Mouse (Mus musculus) heart, postnatal 4 days (tissue): ENCODE results near the gene Iqsec3. TPM values are rescaled to one million over a fixed set of nuclear protein-coding genes. Genes with fewer than 3 reads are reported as not detected.
"Not testable (repeated sequence)": the region's sequence is repeated elsewhere in the genome, so short reads cannot be mapped to it uniquely, and the experiment has no call there.

Experiments used
- DNase-seq: peaks from one replicate; pipeline ENCODE4 v3.0.0; 2021
- total RNA-seq, 2 experiments: library from RNA; stranded (reverse); gene quantifications; 2 replicates each; pipeline ENCODE4 v1.2.3; 2021

Iqsec3 gene
- total RNA-seq, 2 experiments from 2014 or later = 0.19 to 0.32 TPM

- no peak for DNase-seq
Observed at GRCm38 (mm10) chr6:121454549-121455494, 18.7 kb downstream of the Iqsec3 start.

GRCm38 (mm10) chr6:121453776-121454175 is 19.7 kb downstream of the Iqsec3 start:
- DNase-seq = no peak

DNA sequence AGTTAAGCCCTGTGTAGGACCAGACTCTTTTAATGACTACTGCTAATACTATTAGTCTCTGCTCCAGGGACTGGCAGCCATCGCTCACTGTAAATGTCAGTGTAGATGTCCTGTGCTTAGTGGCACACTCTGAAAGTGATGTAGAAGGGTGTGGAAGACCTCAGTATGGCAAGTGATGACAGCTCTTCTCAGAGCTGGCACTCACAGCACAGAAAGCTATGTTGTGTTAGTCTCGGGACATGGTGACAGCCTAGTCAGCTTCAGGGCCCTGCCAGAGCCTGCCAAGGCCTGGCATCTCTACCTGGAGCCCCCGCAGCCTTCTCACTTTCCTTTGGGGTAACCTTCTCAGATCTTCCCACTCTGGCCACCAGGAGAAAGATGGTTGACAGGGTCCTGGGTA is 21.8 kb downstream of the Iqsec3 start:
- peak; percentile 37 for DNase-seq

- DNase-seq = no peak
Observed at GRCm38 (mm10) chr6:121440696-121441220, 32.7 kb downstream of the Iqsec3 start.

DNA sequence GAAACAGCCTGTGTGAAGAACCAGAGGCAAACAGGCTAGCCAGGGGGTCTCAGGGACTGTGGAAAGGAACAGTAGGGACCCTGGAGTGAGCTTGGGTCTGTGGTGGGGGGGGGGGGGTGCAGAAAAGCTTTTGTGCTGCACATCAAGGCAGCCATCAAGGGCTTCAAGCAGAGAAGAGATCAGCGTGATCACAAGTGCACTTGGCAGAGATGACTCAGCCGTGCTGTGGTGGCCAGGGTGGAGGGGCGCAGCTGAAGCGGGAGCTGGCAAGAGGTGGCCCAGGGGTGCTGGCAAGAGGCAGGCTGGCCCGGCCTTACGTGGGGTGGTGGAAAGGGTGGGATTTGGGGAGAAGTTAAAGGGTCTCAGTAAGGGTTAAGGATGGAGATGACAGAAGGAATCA is 48.6 kb downstream of the Iqsec3 start:
- DNase-seq = no peak

GRCm38 (mm10) chr6:121424403-121424802 is 49.1 kb downstream of the Iqsec3 start:
- no peak for DNase-seq

- DNase-seq = no peak
Observed at GRCm38 (mm10) chr6:121412558-121413297, 60.8 kb downstream of the Iqsec3 start.

GRCm38 (mm10) chr6:121407571-121408011 is 65.9 kb downstream of the Iqsec3 start:
- no peak for DNase-seq

DNA sequence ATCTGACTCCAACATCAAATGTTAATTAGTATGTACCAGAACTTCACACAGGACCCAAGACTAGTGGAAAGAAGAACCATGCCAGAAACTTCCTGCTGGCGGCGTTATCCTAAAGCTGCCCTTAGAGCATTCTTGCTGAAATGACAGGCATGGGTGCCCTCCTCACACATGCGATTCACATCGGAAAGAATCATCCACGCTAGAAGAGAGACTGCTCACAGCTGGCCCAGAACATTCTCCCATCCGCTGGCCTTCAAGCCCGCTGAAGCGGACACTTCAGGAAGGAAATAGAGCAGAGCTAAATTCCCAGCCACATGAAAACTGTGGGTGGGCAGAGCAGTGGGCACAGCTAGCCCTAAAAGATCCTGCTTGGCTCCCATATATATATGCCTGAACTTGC is 68.2 kb downstream of the Iqsec3 start:
- DNase-seq = no peak

- no peak for DNase-seq
Observed at GRCm38 (mm10) chr6:121402661-121403244, 70.7 kb downstream of the Iqsec3 start.

DNA sequence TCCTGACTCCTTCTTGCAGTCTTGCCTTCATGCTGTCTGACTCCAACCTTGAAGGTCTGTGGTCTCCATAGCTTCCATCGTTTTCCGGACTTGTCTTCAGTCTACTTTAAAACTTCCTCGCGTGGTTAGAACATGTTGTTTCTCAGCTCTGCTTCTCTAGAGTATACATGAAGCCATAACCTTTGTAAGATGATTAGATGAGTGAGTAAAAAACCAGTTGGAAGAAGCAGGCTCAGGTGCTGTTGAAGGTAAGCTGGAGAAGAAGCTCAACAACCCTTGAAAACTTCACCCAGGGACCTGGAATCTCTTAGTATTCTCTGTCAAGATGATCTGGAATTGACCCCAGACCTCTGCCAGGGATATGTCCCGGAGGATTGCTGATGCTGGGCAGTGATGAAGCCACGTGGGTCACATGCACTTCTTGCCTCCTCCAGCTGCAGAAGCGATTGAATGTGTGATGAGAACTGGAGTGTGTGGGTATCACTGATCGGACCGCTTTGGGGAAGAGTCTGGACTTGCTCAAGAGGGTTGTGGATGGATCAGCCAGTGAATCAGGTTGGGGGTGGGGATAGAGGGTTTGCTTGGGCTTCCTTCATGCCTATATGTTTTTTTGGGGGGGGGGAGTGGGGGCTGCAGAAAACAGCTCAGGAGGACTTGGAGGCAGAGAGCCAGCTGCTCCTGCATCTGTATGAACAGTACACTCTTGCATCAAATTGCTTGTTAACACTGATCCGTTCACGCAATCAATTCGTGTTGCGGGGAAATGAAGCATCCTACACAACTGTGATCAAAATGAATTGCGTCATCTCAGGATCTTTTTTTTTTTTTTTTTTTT is 71.4 kb downstream of the Iqsec3 start:
- no peak for DNase-seq

DNA sequence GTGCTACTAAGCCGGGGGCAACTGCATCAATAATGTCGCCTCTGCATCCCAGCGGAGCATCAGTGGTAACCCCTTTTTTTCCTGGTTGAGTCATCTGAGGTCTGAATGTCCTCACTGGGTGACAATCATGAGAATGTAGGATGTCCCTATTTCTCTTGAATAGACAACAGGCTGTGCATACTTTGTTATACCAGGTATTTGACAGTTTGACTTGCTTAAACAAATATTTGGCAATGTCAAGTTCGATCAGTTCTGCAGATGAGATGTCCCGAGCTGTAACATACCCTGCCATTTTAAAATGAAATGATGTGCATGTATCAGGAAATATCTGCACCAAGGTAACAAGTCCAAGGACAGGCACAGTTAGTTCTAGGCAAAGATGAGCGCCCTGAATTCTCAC is 72.3 kb downstream of the Iqsec3 start:
- DNase-seq = no peak

GRCm38 (mm10) chr6:121392610-121393252 is 80.7 kb downstream of the Iqsec3 start:
- no peak for DNase-seq

- no peak for DNase-seq
Observed at GRCm38 (mm10) chr6:121385397-121385796, 88.1 kb downstream of the Iqsec3 start.

DNA sequence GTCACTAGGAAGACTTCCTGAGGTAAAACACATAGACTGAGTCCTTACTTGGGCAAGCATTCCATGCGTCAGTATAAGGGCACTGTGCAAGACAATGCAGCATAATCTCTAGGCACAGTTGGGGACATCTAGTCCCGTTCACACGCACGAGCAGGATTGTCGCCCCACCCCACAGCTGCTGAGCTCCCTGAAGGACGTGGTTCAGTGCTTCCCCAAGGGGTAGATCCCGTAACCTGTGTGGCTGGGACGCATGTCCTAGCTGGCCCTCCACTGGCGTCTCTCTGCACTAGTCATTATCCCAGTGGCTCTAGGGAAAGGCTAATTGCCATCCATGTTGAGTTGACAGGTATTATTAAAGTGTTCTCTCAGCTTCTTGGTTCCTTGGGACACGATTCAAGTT is 91.4 kb downstream of the Iqsec3 start:
- DNase-seq = no peak

GRCm38 (mm10) chr6:121380576-121380975 is 92.9 kb downstream of the Iqsec3 start:
- DNase-seq = no peak

- DNase-seq = no peak
Observed at GRCm38 (mm10) chr6:121378256-121378655, 95.2 kb downstream of the Iqsec3 start.

DNA sequence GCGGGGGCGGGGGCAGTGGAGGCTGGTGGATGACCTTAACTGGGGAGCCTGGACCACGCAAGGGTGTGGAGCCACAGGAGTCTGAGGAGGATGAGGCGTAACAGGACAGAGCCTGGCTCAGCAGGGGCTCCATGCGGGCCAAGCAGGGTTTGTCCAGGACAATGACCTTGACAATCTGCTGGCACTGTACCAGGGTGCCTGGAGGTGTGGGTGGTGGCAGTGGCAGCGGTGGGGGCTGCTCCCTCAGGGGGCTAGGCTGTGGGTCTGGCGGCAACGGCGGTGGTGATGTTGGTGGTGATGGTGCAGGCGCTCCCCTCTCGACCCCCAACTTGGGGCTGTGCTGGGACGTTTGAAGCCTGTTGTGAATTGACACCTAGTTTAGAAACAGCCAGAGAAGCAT is 97.3 kb downstream of the Iqsec3 start:
- no peak for DNase-seq

DNA sequence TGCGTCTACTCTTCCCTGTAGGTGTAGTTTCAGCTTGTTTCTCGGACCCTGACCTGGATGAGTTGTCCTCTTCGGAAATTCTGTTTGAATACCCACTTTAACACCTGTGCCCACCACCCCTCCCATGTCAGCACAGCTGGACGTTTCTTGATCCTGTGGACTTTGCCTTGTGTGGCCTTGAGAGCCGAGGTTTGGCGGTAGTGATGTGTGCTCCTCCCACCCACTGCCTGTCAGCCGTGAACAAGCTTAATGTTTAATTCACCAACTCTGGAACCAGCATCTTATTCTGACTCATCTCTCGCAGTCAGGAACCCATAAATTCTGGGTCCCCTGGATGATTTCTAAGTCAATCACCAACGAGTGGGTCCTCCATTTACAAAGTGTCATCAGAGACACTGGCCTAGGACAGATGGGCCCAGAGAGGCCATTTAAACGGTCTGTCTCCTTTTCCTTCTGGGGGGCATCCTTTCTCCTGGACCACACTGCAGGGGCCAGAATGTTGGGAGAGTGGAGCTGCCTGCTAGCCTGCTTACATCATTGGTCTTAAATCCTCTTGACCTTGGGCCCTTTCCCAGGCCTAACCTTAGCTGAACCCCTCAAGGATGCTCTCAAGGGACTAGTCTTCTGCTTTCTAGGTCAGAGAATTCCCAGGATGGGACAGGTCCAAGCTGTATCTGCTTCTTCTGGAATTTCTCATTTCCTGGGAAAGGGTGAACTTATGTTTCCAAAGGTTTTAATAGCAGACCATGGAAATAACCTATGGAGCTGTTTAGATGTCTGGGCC is 102.1 kb downstream of the Iqsec3 start:
- no peak for DNase-seq

DNA sequence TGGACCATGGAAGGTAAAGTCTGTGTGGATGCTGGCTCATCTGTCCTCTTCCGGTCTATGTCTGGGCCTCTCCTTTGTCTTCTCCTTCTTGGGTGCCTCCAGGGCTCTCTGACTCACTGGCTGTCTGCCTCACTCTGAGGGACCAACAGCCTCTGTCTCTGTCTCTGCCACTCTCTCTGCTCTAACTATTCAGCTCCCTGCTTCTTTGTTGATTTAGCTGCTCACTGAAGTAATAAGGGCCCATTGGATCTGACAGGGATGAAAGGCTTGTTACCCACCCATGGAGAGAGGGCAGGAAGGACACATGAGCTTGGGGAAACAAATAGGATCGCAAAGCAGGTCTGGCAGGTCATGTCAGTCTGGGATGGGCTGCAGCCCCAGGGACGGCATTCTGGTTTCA is 106.4 kb downstream of the Iqsec3 start:
- no peak for DNase-seq

- DNase-seq = not testable (repeated sequence)
Observed at GRCm38 (mm10) chr6:121366537-121366936, 106.9 kb downstream of the Iqsec3 start.
